Mouse (Mus musculus): ENCODE results near the gene Olfr799.

The Olfr799 gene

DNA sequence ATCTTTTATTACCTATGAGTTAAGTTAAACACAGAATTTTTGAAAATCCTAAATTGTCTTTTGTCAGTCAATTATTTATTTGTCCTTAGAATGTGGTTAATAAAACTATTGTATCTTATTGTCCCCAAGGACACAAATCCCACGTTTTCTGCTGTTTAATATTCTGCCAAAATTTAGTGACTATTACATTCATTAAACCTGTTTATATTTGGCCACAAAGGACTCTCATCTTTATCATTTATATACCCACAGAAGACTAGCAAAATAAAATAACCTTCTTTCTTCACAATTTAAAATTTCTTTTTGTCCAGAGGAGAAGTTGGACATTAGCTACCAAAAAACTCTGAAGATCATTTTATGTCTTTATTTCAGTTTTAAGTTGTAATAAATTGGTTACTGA lies at the start of gene Olfr799:
Gene Olfr799 (plus strand): TSS at position 301 of the 400 bp plus-strand sequence.
- DNase-seq (ENCODE audit: low spot score in 2 of 2): no peak

DNA sequence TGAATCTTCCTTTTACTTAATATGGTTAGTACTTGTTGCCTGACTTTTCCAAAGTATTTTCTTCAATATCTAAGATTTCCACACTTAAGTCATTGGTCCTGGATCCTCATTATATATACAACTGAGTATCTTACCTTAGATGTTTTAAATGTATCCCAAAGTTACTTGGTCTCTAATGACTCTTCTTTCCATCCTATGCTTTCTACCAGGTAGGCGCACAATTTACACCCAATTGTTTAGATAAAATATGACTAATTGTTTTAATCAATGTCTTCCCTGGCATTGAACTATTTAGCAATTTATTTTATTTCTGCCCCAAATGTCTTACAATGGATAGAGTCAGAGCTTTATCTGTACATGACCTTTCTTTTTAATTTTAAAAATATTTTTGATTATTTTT lies 24.8 kb upstream of the Olfr799 start, which contains the start of gene Olfr796:
Gene Olfr796 (minus strand): TSS at position 101 of the 400 bp plus-strand sequence.
- DNase-seq (ENCODE audit: low spot score in 2 of 2): no peak

DNA sequence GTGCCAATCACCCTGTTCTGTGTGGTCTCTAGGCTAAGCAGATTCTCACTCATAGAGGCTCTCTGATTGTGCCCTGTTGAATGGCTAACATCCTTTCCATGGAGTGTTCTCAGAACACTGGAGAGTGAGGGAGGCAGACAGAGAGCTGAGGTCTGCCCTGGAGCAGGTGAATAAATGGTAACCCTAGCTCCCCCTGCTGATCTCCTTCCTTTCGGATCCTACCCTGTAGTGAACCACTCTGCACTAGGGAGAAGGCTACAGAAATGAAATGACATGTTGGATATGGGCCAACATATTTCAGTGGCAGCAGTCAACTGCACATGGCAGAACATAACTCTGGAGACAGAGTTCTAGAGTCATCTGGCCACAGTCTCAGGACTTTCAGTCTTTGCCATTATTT lies 15.6 kb upstream of the Olfr799 start:
- DNase-seq (ENCODE audit: low spot score in 2 of 2): no peak

DNA sequence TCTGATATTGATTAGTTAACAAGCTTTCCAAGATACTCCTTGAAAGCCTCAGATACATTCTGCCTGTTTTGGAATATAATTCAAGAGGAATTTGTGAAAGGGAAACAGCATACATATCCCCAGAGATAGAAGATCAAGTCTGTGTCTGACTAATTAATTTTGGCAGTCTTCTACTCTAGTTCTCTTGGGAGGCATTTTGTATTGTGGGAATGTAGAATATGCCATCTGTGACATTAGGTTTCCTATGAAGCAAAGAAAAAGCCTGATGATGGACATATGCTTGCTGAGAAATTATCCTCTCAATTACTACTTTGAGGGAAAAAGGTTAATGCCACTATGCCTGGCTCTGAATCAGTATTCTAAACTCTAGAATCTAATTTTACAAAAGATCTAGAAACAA lies 14.0 kb upstream of the Olfr799 start:
- no peak for DNase-seq (ENCODE audit: low spot score in 2 of 2)

DNA sequence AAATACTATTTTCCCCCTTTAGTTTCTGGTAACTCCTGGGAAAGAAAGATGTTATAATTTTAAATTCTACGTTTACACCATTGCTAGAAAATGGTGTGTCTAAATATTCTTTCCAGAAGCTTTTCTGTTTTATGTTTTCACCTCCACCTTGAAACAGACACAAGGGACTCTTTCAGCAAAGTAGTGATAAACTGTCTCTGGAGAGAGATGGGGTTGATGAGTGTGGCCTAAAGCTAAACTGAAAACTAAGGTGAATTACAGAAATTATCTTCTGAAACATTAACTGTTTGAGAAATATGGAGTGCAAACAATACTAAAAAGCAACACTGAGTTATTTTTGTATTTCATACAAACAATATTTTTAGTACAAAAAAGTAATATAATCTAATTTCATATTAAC lies 9.4 kb upstream of the Olfr799 start, which contains the start of gene Olfr798:
Gene Olfr798 (minus strand): TSS at position 101 of the 400 bp plus-strand sequence.
- DNase-seq (ENCODE audit: low spot score in 2 of 2): no peak

DNA sequence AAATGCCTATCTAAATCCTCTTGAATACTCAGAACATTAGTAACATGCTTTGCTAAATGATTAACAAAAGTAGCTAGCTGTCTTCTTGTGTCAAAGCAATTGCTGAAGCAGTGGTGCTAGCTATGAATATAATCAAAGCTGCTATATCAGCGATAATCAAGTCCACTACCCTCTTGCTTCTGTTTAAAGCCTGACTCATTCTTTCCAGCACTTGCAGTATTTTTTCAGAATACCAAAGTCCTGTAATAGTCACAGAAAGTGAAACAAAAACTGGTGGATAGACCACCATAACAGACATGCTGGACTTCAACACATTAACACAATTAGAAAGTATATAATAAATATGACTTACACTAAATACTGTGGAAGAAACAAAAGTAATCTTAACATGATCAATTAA lies 14.5 kb downstream of the Olfr799 start:
- no peak for DNase-seq (ENCODE audit: low spot score in 2 of 2)

DNA sequence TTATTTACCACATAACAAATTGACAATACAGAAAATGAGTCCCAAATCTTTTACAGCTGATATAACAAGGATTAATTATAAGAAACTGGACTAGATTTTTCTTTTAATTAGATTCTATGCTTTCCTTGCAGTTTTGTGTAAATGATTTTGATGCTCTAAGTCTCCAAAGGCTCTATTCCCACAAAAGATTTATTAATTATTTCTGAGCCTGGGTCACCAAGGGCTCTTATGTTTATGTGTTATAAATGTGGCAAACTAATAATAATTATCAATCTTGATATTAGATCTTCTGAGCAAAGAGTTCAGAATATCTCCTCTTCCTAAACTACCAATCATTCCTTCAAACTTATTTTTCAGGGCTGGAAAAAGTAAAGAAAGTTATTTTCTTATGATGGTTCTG lies 20.1 kb downstream of the Olfr799 start, which contains the start of gene Olfr800:
Gene Olfr800 (plus strand): TSS at position 301 of the 400 bp plus-strand sequence.
- DNase-seq (ENCODE audit: low spot score in 2 of 2): no peak

DNA sequence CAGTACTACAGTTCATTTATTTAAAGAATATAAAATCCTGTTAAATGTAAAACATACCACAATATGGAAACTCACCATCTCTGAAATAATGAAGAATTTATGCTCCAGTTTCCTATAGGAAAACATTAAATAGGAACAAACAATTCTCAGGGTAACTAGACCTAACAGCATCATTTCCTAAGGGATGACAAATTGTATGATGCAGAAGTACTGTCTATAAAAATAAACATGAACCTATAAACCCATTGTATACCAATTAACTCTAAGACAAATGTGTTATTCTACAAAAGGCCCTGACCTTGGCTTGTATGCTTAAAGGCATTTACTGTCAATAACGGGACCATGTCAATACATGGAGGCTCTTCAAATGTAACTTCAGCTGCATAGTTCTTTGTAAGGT lies 36.5 kb downstream of the Olfr799 start, which contains the start of gene Olfr801:
Gene Olfr801 (minus strand): TSS at position 101 of the 400 bp plus-strand sequence.
- no peak for DNase-seq (ENCODE audit: low spot score in 2 of 2)

DNA sequence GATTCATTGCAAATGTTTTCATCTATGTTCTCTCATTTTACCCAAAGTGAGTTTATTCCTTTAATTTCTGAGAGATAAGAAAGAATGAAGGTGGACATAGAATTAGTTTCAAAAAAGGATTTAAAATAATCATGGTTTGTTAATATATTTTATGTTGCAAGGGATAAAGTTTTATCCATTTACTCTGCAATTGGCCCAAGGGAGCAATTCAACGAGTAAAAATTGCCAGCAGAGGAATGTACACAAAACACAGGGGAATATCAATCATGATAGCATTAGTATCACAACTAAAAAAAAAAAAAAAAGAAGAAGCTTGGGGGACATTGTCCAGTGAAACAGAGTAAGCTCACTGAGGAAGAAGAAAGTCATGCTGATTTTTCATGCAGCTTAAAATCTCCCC lies 50.8 kb downstream of the Olfr799 start, which contains the start of gene Olfr802:
Gene Olfr802 (minus strand): TSS at position 101 of the 400 bp plus-strand sequence.
- no peak for DNase-seq (ENCODE audit: low spot score in 2 of 2)

DNA sequence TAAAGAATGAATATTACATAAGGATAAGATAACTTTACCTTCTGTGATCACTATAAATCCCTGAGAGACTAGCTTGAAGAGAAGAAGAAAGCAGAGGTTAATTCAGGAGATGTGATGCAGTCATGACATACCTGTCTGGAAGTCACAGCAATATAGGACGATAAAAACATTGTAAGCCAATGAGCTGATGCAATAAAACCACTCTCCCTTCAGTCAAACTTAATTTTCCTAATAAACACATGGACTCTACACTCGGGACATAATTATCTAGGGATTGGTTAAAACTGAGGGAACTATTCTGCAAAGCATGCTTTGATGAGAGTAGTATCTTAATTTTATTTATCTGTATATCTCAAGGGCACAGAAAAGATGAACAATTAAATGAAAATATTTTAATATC lies 56.9 kb downstream of the Olfr799 start, which contains the start of gene Olfr803:
Gene Olfr803 (minus strand): TSS at position 101 of the 400 bp plus-strand sequence.
- DNase-seq (ENCODE audit: low spot score in 2 of 2): no peak
